Comparison of ENCODE assay signal across 32 mouse cellular contexts in genomic region chr6:113608871-113609270, GRCm38 (mm10). TPM values are rescaled to one million over a fixed set of nuclear protein-coding genes. Genes with fewer than 3 reads are reported as not detected.
DNase-seq lines count a peak whose midpoint lies in the region; ATAC-seq and TF ChIP-seq lines count a peak whose summit lies in the region.
"Had no signal": no experiment of that assay in that cellular context is flagged by ENCODE, and none has a peak within 500 bp of the region (broad histone marks: within the 10 kb centered on the region; RNA-seq: fewer than 3 reads in every experiment).

No protein-coding gene starts in this region.

- no peak for DNase-seq in left cerebral cortex, adult 2 months (ENCODE audit: extremely low spot score in 1 of 2, low spot score in 2 of 2)
- DNase-seq in left cerebral cortex, adult 18-20 months (ENCODE audit: low spot score in 2 of 2): no peak
- DNase-seq in adrenal gland, postnatal 36 days: peak; percentile 46 to 71
- DNase-seq in thymus, adult 18-20 months: no peak
- DNase-seq: cerebellum, adult 11-12 months; cerebellum, adult 9-11 months; heart, adult 2 months; heart, postnatal 4 days; right cerebral cortex, adult 18-20 months; spleen, adult 18-20 months; thymus, postnatal 25 days had no signal

- no peaks in the 10 kb centered on the region for H3K9me3 ChIP-seq in intestine, embryonic 15.5 days
- no peaks in the 10 kb centered on the region for H3K9me3 ChIP-seq in intestine, postnatal 0 days (ENCODE audit: control insufficient read depth)
- H3K9me3 ChIP-seq in forebrain, embryonic 16.5 days (ENCODE audit: control insufficient read depth, low read length): no peaks in the 10 kb centered on the region
- H3K9me3 ChIP-seq: embryonic facial prominence, embryonic 13.5 days; forebrain, embryonic 10.5 days; forebrain, embryonic 15.5 days; G1E; heart, embryonic 12.5 days; hindbrain, embryonic 15.5 days; limb, embryonic 10.5 days; limb, embryonic 15.5 days; liver, embryonic 15.5 days; lung, embryonic 15.5 days had no signal

- no peak overlapping the region for H3K4me2 ChIP-seq in intestine, embryonic 15.5 days (replicated peaks)
- H3K4me2 ChIP-seq in intestine, postnatal 0 days (replicated peaks; ENCODE audit: low read depth): no peak overlapping the region
- no peak overlapping the region for H3K4me2 ChIP-seq in forebrain, embryonic 16.5 days (ENCODE audit: low read length)
- H3K4me2 ChIP-seq: embryonic facial prominence, embryonic 13.5 days; forebrain, embryonic 15.5 days; heart, embryonic 12.5 days; hindbrain, embryonic 15.5 days; limb, embryonic 15.5 days; liver, embryonic 15.5 days; lung, embryonic 15.5 days; midbrain, embryonic 11.5 days had no signal

- H3K4me3 ChIP-seq in intestine, embryonic 15.5 days (replicated peaks): no peak overlapping the region
- no peak overlapping the region for H3K4me3 ChIP-seq in intestine, postnatal 0 days (ENCODE audit: low read depth, low read length)
- no peak overlapping the region for H3K4me3 ChIP-seq in left cerebral cortex, adult 2 months
- no peak overlapping the region for H3K4me3 ChIP-seq in forebrain, embryonic 16.5 days (replicated peaks; ENCODE audit: low read length)
- H3K4me3 ChIP-seq: embryonic facial prominence, embryonic 13.5 days; forebrain, embryonic 10.5 days; forebrain, embryonic 15.5 days; heart, adult 2 months; heart, embryonic 12.5 days; hindbrain, embryonic 15.5 days; limb, embryonic 10.5 days; limb, embryonic 15.5 days; liver, embryonic 15.5 days; lung, embryonic 15.5 days had no signal

- no peaks in the 10 kb centered on the region for H3K27me3 ChIP-seq in intestine, embryonic 15.5 days (replicated peaks)
- H3K27me3 ChIP-seq in intestine, postnatal 0 days (replicated peaks; ENCODE audit: control insufficient read depth, insufficient read depth, low read length): no peaks in the 10 kb centered on the region
- H3K27me3 ChIP-seq in forebrain, embryonic 16.5 days (replicated peaks; ENCODE audit: control insufficient read depth, insufficient read depth, low read length): no peaks in the 10 kb centered on the region
- H3K27me3 ChIP-seq: embryonic facial prominence, embryonic 13.5 days; forebrain, embryonic 15.5 days; heart, embryonic 12.5 days; hindbrain, embryonic 15.5 days; limb, embryonic 15.5 days; liver, embryonic 15.5 days; lung, embryonic 15.5 days had no signal

- intact Hi-C loops in left cerebral cortex, adult 2 months (cut with DNase I): loop anchor here (2.0 kb wide), 2 partner anchors 16 to 108 kb away; partner anchors contain the start of gene Prrt3

- WGBS in intestine, embryonic 15.5 days: 50% methylated on average over 6 of the region's 6 CpGs
- 44% methylated on average over 6 of the region's 6 CpGs for WGBS in intestine, postnatal 0 days
- WGBS in forebrain, embryonic 16.5 days: 88% methylated on average over 6 of the region's 6 CpGs

- H3K4me1 ChIP-seq in intestine, embryonic 15.5 days (replicated peaks): peaks cover 10% of the 10 kb centered on the region
- peaks cover 3% of the 10 kb centered on the region; the same call in 1 of the 2 replicates for H3K4me1 ChIP-seq in intestine, postnatal 0 days (replicated peaks; ENCODE audit: control insufficient read depth, insufficient read depth, low read length)
- H3K4me1 ChIP-seq in forebrain, embryonic 16.5 days (replicated peaks; ENCODE audit: control insufficient read depth, insufficient read depth, low read length): peaks cover 22% of the 10 kb centered on the region

- peak; percentile 11; the same call in 1 of the 2 replicates for ATAC-seq in intestine, embryonic 15.5 days
- ATAC-seq in intestine, postnatal 0 days: no peak
- no peak for ATAC-seq in forebrain, embryonic 16.5 days
- ATAC-seq: forebrain, embryonic 15.5 days; midbrain, embryonic 16.5 days had no signal

- peaks cover 5% of the 10 kb centered on the region; the same call in 1 of the 2 replicates for H3K36me3 ChIP-seq in intestine, embryonic 15.5 days
- 0 out of 2 replicates have a peak, but pooled peaks cover 3% of the 10 kb centered on the region for H3K36me3 ChIP-seq in intestine, postnatal 0 days (ENCODE audit: control insufficient read depth, insufficient read depth)
- peaks cover 6% of the 10 kb centered on the region for H3K36me3 ChIP-seq in forebrain, embryonic 16.5 days (ENCODE audit: control insufficient read depth, insufficient read depth)

- TF ChIP-seq CTCF in intestine, postnatal 0 days (IDR thresholded peaks at IDR 0.05; ENCODE audit: low read depth): no peak
- no peak for TF ChIP-seq CTCF in left cerebral cortex, adult 2 months (IDR thresholded peaks at IDR 0.05)

- H3K27ac ChIP-seq in intestine, embryonic 15.5 days: no peak overlapping the region
- H3K27ac ChIP-seq in intestine, postnatal 0 days (ENCODE audit: low read depth, low read length): no peak overlapping the region
- peak overlapping the region; percentile 90 for H3K27ac ChIP-seq in left cerebral cortex, adult 2 months
- H3K27ac ChIP-seq in forebrain, embryonic 16.5 days (ENCODE audit: low read length): no peak overlapping the region
- H3K27ac ChIP-seq: embryonic facial prominence, embryonic 13.5 days; forebrain, embryonic 10.5 days; forebrain, embryonic 15.5 days; heart, adult 2 months; hindbrain, embryonic 15.5 days; limb, embryonic 10.5 days; limb, embryonic 15.5 days; liver, embryonic 15.5 days; lung, embryonic 15.5 days had no signal

- no peak overlapping the region for H3K9ac ChIP-seq in intestine, embryonic 15.5 days
- H3K9ac ChIP-seq in intestine, postnatal 0 days (ENCODE audit: low read depth, low read length): no peak overlapping the region
- H3K9ac ChIP-seq in forebrain, embryonic 16.5 days (replicated peaks; ENCODE audit: low read depth, low read length): no peak overlapping the region
- H3K9ac ChIP-seq: embryonic facial prominence, embryonic 13.5 days; forebrain, embryonic 15.5 days; heart, embryonic 12.5 days; hindbrain, embryonic 15.5 days; limb, embryonic 15.5 days; liver, embryonic 15.5 days; lung, embryonic 15.5 days had no signal

RNA-seq across cellular contexts. Expression of gene Brk1, which starts 4.3 kb away (rescaled TPM):
- 198 and 201 TPM in 2 replicates for polyA plus RNA-seq in intestine, embryonic 15.5 days (2015; fragmentation: Nextera tagmentation; extraction: Ambion mirVana)
- polyA plus RNA-seq in intestine, postnatal 0 days (2015; fragmentation: Nextera tagmentation; extraction: Ambion mirVana): 185 and 187 TPM in 2 replicates
- 100 to 1,000 TPM; 221 to 228 TPM for total RNA-seq in left cerebral cortex, adult 2 months (2021)
- total RNA-seq in left cerebral cortex, adult 18-20 months (2021): 100 to 1,000 TPM; 210 to 217 TPM
- total RNA-seq in adrenal gland, postnatal 36 days (2021): 100 to 1,000 TPM; 164 to 225 TPM
- 231 and 240 TPM in 2 replicates for polyA plus RNA-seq in forebrain, embryonic 16.5 days (2015; fragmentation: Nextera tagmentation; extraction: Ambion mirVana)

RNA-seq across cellular contexts. Expression of gene Fancd2os, which starts 8.4 kb away (rescaled TPM):
- 0.13 TPM in 1 of 2 replicates, not detected in the other for polyA plus RNA-seq in intestine, embryonic 15.5 days (2015; fragmentation: Nextera tagmentation; extraction: Ambion mirVana)
- 0.33 TPM in 1 of 2 replicates, not detected in the other for polyA plus RNA-seq in intestine, postnatal 0 days (2015; fragmentation: Nextera tagmentation; extraction: Ambion mirVana)
- not detected for total RNA-seq in left cerebral cortex, adult 2 months (2021)
- total RNA-seq in left cerebral cortex, adult 18-20 months (2021): not detected
- total RNA-seq in adrenal gland, postnatal 36 days (2021): under 1 TPM in 1 of 2 experiments, not detected in 1; 0.40 TPM
- 0.19 TPM in 1 of 2 replicates, not detected in the other for polyA plus RNA-seq in forebrain, embryonic 16.5 days (2015; fragmentation: Nextera tagmentation; extraction: Ambion mirVana)
- total RNA-seq: gastrocnemius, adult 8-10 months; gastrocnemius, postnatal 4 days; heart, adult 2 months; heart, postnatal 4 days; megakaryocyte, adult 5-6 weeks; neutrophil, adult 5-6 weeks had no signal
- polyA plus RNA-seq: embryonic facial prominence, embryonic 13.5 days; forebrain, embryonic 10.5 days; G1E; heart, adult 2 months; heart, embryonic 12.5 days; heart, postnatal 0 days; hindbrain, embryonic 15.5 days; limb, embryonic 15.5 days; liver, embryonic 15.5 days; lung, embryonic 15.5 days; midbrain, embryonic 16.5 days; neural tube, embryonic 11.5 days had no signal

RNA-seq across cellular contexts. Expression of gene Vhl, which starts 14.9 kb away (rescaled TPM):
- polyA plus RNA-seq in intestine, embryonic 15.5 days (2015; fragmentation: Nextera tagmentation; extraction: Ambion mirVana): 33.3 and 37.5 TPM in 2 replicates
- polyA plus RNA-seq in intestine, postnatal 0 days (2015; fragmentation: Nextera tagmentation; extraction: Ambion mirVana): 18.4 and 20.6 TPM in 2 replicates
- 10 to 100 TPM; 41.5 to 43.0 TPM for total RNA-seq in left cerebral cortex, adult 2 months (2021)
- total RNA-seq in left cerebral cortex, adult 18-20 months (2021): 10 to 100 TPM; 35.3 to 46.6 TPM
- 10 to 100 TPM; 27.1 to 32.8 TPM for total RNA-seq in adrenal gland, postnatal 36 days (2021)
- 78.1 and 82.2 TPM in 2 replicates for polyA plus RNA-seq in forebrain, embryonic 16.5 days (2015; fragmentation: Nextera tagmentation; extraction: Ambion mirVana)

RNA-seq across cellular contexts. Expression of gene Irak2, which starts 29.4 kb away (rescaled TPM):
- polyA plus RNA-seq in intestine, embryonic 15.5 days (2015; fragmentation: Nextera tagmentation; extraction: Ambion mirVana): 11.0 and 13.9 TPM in 2 replicates
- polyA plus RNA-seq in intestine, postnatal 0 days (2015; fragmentation: Nextera tagmentation; extraction: Ambion mirVana): 21.2 and 26.1 TPM in 2 replicates
- 10 to 100 TPM; 21.6 to 25.6 TPM for total RNA-seq in left cerebral cortex, adult 2 months (2021)
- 10 to 100 TPM; 23.5 to 25.4 TPM for total RNA-seq in left cerebral cortex, adult 18-20 months (2021)
- total RNA-seq in adrenal gland, postnatal 36 days (2021): 10 to 100 TPM; 17.8 to 21.9 TPM
- 1.4 and 1.5 TPM in 2 replicates for polyA plus RNA-seq in forebrain, embryonic 16.5 days (2015; fragmentation: Nextera tagmentation; extraction: Ambion mirVana)

Comparison
In these comparisons a context has a peak if more than half of its experiments do, and no peak if none do; other contexts are left out.
1. DNase-seq: peak in adrenal gland, postnatal 36 days (2 of 2); none in left cerebral cortex, adult 2 months (0 of 2), left cerebral cortex, adult 18-20 months (0 of 2) and thymus, adult 18-20 months (0 of 2).